Mouse (Mus musculus) retina, postnatal 7 days (tissue): ENCODE measurements at regions not wholly inside any gene's neighbourhood (a gene's known extent, or its start where the extent isn't known, plus 50 kb on each side); places are given as distances from the start of the nearest gene placed in this dataset.
A peak's percentile ranks its signal among the peaks of the same experiment; 100 is the strongest.

Source experiments
- DNase-seq: peaks from one replicate; pipeline ENCODE4 v3.0.0-alpha.2; 2012; ENCODE audit warnings: low read depth, low spot score

DNA sequence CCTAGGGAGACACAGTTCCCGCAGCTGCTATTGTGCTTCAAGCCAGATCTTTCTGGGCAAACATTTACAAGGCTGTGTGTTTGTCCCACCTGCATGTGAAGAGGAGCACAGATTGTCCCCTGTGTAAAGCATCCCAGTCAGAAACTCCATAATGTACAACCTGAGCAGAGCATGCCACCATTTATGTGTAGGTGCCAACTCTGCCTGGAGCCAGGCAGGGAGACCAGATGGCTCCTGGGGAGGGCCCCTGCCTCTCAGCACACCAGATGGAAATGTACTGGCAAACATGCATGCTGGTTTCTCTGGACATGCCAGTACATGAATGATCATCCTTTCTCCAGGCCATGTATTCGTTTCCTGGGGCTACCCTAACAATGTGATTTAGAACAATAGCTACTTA lies 98.6 kb upstream of the Foxp3 start:
- DNase-seq, result no peak

DNA sequence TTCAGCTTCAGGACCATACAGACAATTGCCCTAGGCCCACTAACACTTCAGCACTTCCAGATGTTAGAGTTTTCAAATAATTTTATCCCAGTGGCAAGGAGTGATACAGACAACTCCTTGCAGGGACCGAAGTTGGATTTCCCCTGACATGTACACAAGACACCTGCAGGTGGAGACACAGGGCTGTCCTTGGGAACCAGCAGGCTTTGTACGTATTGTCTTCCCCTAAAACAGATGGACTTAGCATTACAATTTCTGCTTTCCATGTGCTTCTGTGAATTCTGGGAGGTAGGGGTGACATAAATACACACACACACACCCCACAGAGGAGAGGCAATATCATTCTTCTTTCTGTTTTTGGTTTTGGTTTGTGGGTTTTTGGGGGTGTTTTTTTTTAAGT lies 98.2 kb upstream of the Usp27x start:
- DNase-seq, result peak; percentile 20

DNA sequence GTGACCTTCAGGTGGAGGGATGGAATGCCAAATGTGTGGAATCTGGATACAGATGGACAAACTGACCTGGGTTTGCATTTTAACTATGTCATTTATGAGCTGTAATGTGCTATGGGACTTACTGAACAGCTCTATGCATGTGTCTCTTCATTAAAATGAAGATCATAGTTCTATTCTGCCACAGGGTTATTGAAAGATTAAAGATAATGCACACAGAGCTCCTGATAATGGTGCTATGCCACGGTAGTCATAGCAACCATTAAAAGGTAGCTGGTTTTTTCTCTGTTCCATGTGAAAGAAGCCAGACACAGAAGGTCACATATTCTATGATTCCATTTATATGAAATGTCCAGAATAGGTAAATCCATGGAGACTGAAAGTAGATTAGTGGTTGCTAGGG lies 94.2 kb upstream of the Usp27x start:
- DNase-seq, result no peak

DNA sequence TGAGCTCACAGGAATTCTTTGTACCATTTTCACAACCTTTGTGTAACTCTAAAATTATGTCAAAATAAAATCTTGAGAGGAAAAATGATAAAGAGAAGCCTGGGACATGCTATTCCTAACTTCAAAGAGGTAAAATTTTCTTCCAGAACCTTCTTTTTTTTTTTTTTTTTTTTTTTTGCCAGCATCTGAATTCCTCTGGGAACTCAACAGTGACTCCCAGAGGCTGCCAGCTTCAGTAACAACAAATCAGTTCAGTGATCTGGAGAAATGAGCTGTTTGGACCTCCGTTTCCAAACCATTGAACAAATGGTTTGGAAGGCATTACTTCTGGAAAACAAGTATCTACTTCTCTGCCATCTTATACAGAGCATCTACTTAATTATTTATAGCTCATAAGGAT lies 92.4 kb upstream of the Usp27x start:
- no peak for DNase-seq

DNA sequence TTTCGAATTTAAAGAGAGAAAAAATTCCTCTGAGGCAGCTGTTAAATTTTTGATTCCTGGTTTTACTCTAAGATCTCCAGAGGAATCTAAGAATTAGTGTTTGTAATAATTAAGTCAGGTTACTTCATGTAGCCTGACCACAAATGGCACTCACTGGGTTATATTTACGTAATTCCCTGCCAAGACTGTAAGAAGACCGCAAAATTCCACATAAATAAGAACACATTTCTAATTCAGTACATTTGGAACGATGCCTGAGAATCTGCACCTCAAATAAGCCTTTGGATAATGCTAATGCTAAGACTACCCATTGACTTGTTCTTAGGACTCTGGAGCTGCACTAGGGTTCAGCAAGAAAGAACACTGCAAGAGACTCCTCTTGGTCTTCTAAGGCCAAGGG lies 81.2 kb upstream of the Usp27x start:
- no peak for DNase-seq

DNA sequence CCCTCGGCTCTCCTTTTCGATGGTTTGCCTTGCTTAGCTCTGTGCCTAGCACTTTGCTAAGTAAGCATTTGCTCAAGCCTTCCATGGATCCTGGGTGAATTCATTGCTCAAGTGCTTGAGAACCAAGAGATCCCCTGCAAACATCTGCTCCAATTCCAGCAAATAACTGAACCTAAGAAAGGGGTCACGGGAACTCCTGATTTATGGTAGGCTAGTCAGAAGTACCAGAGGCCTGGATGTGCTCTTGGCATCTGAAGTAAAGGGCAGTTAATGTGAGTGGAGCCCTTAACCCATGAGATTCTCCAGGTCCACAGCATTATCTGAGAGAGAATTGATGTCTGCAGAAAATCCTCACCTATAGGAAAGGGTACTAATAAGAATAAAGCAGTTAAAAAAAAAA lies 69.4 kb upstream of the Usp27x start:
- no peak for DNase-seq

DNA sequence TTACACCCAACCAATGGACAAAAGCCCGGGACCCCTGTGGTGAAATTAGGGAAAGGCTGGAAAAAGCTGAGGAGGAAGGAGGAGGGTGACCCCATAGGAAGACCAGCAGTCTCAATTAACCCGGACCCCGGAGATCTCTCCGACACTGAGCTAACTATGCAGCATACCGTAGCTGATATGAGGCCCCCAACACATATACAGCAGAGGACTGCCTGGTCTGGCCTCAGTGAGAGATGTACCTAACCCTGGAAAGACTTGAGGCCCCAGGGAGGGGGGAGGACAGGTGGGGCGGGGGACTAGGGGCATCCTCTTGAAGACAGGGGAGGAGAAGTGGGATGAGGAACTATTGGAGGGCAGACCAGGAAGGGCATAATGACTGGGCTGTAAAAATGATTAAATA lies 69.0 kb upstream of the Usp27x start:
- no peak for DNase-seq

DNA sequence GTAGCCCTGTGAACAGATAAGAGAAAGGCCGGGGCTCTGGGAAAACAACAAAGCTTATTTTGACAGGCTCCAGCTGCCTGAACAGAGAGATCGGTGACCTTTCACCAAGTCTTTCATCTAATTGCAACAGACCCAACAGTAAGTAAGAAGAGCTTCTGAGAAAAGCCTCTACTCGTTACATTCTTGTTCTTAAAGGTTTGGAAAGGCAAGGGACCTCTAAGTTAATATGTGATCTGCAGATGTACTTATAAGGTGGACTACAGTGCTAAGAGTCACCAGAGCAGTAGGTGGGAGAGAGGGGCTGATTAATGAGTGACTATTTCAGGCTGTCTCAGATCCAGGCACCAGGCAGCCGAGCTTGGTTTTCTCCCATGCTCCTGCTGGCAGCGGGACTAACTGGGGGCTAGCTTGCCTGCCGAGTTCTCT lies 68.4 kb upstream of the Usp27x start:
- DNase-seq, result no peak

DNA sequence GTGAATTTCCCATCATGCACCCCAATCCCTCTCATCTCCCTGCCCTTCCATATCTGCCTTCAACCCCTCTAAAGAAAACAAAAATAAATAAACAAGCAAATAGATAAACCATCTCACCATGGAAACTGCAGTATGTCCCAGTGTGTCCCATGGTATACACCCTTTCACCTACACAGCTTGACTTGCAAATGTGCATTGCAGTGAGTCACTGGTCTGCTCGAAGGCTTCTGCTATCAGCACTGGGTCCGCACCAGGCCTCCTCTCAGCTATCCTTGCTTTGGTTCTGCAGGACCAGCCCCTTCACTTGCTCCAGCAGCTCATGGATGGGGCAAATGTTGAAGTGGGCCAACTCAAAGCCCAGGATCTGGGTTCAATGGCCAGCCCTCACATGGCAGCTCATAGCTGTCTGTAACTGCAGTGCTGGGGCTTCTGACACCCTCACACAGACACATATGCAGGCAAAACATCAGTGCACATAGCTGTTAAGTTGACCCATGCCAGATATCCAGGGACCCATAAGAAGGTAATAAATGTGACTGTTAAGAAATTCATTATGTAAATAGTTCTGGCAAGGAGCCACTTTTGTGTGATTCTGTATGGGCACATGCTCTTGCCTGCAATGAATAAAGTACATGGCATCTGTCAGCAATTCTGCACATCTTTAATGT lies 59.9 kb upstream of the Usp27x start:
- DNase-seq, result no peak

DNA sequence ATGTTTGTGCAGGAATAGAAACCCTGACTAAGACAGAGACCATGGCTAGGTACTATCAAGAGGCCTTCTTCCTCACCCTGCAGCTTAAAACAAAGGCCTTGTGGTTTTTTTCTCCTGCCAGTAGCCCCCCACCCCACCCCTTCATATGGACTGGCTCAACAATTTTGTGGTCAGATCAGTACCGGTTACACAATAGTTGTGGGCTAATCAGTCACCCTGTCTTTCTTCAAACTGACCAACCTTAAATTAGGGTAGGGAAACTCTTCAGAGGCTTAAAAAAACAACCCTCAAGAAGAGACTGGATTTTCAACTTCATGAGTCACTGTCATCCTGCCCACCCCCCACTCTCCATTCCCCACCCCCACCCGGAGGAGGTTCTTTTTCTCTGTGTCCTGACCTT lies 58.6 kb upstream of the Usp27x start:
- DNase-seq, result no peak

DNA sequence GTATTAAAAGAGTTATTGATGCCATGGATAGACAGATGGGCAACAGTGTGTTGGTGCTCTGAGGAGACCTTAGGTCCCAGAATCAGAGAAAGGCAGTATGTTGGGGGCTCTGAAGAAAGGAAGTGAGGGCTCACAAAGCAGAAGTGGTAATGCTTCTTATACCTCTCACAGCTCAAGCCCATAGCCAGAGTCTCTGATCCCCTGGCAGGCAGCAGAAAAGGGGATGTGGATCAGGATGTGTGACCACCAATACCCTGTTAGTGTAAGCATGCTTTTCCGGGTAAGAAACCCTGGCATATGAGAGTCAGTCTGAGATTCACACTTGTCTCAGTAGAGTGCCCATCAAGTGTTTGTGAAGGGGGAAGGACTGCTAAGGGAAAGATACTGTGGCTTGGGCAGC lies 54.8 kb upstream of the Usp27x start:
- DNase-seq, result no peak

DNA sequence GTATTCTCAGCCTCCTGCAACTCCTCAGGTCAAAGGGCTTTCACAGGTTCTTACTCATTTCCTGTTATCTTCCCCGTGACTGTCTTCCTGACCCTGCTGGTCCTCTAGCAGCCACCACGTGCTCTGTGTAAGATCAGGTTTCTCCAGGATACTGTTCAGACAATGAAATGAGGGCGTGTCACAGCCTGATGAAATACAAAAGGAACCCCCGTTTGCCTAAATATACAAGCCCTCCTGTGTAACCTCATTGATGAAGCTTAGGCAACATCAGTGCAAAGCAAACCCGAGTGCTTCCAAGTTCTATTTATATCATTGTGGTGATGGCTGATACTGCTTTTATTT lies 53.9 kb upstream of the Usp27x start:
- no peak for DNase-seq

DNA sequence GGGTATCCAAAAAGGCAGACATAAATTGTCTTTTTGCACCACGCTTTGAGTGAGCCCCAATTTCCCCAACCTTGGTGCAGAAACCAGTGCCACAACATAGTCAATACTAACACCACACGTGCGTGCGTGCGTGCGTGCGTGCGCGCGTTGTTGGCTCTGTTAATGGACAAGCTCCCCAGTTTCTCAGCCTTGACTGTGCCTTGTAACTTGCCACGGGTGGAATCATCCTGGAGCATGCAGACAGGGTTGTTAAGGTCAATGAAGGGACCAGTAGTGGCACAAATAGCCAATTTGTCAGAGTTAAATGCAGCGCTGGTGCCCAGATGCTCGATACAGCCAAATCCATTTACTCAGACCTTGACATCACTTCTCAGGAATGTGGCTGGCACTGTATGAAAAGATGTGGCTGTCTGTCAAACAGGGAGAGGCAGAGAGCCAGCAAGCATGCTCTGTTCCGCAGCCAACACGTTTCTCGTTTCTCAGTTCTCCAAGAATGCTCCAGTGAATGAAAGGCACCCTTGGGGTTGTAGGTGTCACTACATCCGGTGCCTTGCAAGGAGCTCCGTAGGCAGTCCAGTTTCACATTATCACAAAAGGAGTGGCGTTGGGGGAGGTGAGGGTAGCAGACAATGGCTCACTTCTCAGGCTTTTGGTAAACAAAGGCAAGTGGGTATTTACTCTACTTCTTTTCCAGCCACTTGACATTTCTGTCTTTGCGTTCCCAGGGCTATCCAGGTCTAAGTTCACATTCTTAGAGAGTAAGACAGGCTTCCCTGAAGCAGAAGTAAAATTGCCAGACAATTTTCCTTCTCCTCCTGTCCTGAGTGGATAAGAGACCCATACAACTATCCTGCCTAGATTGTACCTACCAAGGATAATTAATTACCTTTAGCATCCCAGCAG lies 53.2 kb upstream of the Usp27x start:
- DNase-seq, result no peak
